Mouse (Mus musculus): ENCODE measurements at regions not wholly inside any gene's neighbourhood (a gene's known extent, or its start where the extent isn't known, plus 50 kb on each side); places are given as distances from the start of the nearest gene placed in this dataset.

DNA sequence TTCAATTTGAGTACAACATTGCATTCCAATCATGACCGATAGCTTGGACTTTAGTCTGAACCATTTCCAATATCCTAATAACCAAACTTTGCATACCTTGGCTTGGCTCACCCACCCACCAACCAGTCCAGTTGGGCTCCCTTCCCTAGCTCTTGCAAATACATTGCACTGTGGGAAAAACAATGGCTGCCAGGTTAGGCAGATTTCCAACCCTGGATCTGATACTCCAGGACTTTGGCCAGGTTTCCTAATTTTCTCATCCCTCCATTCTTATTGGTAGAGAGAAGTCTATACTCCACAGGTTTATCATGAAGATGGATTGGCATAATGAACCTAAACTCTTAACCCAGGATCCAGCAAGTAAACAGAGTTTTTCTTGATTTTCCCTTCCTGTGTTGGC, 299.4 kb upstream of the Chd6 start:
- TF ChIP-seq POLR2A (IDR thresholded peaks at IDR 0.05; ENCODE audit: low read depth, low read length): no peak
- no peak for TF ChIP-seq CTCF (IDR thresholded peaks at IDR 0.05; ENCODE audit: extremely low read depth, insufficient read length, insufficient replicate concordance, low read depth, low read length)

Data from small intestine, adult 2 months (tissue).